Mouse (Mus musculus): ENCODE results near the gene Pfn2.

DNA sequence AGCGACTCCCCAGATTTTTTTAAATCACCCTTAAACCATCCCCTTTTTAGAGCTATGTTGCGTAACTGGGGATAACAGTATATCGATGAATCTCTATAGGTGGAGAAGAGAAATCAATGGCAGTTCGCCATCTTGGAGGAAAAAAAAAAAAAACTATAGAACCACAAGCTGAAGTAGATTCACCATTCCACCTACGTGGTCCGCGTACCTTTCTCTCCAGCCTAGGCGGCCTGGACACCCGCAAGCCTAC, 1.3 kb downstream of the Pfn2 start:
- TF ChIP-seq CTCF (IDR thresholded peaks at IDR 0.05; ENCODE audit: low read depth), result no peak
- no peak for TF ChIP-seq EP300 (optimal IDR thresholded peaks at IDR 0.05)
